Mouse (Mus musculus) brain, embryonic 14.5 days (tissue): ENCODE measurements at regions not wholly inside any gene's neighbourhood (a gene's known extent, or its start where the extent isn't known, plus 50 kb on each side); places are given as distances from the start of the nearest gene placed in this dataset.

Source experiments
- CTCF ChIP-seq: fragments of 200-500 bp; IDR thresholded peaks from 2 replicates; pipeline ENCODE4 v1.5.1; 2012; ENCODE audit warnings: inconsistent platforms, mild to moderate bottlenecking, moderate library complexity, borderline replicate concordance; ENCODE audit not compliant: insufficient read depth, insufficient read length; ENCODE audit errors: extremely low read depth
- POLR2A ChIP-seq: fragments of 200-500 bp; IDR thresholded peaks from 2 replicates; pipeline ENCODE4 v1.6.1; 2012; ENCODE audit warnings: mild to moderate bottlenecking, inconsistent platforms, borderline replicate concordance; ENCODE audit not compliant: poor library complexity, insufficient read depth, insufficient read length, severe bottlenecking; ENCODE audit errors: extremely low read depth

DNA sequence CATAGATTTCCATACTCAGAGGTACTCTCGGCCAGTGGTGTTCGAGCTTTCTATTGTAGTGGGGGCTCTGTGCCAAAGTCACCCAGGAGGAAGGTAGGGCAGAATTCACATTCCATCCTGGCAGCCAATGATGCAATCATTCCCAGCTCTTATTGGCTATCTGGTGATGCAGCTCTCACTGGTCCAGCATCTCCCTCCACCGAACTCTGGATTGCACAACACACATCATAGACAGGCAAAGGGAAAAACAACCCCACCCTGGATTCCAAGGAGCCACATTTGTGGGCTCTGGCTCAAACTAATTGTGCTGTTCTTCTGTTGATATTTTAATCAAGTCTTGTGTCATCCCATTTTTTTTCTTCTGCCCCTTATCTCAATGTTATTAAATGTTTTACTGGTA lies 413.6 kb downstream of the Nedd1 start:
- TF ChIP-seq POLR2A (no peak), CTCF (no peak)
